Mouse (Mus musculus): ENCODE data around the gene Ace.

- no peak for TF ChIP-seq CTCF (IDR thresholded peaks at IDR 0.05; ENCODE audit: low read depth, low read length)
- TF ChIP-seq POLR2A (IDR thresholded peaks at IDR 0.05; ENCODE audit: borderline replicate concordance, low read depth, low read length): no peak
Observed at GRCm38 (mm10) chr11:105967741-105968574, at the start of gene Ace.

All from bone marrow macrophage, adult 2 months (primary cell).